Mouse (Mus musculus): ENCODE results near the gene Slc35e3.

Gene Slc35e3

GRCm38 (mm10) chr10:117695605-117696004 is 50.6 kb downstream of the Slc35e3 start:
- no peak for DNase-seq

- no peak for DNase-seq
Observed at GRCm38 (mm10) chr10:117695027-117695426, 51.1 kb downstream of the Slc35e3 start.

- DNase-seq: no peak
Observed at GRCm38 (mm10) chr10:117694255-117694953, 51.8 kb downstream of the Slc35e3 start.

- DNase-seq: no peak
Observed at GRCm38 (mm10) chr10:117692953-117693352, 53.2 kb downstream of the Slc35e3 start.

- DNase-seq: no peak
Observed at GRCm38 (mm10) chr10:117692173-117692572, 54.0 kb downstream of the Slc35e3 start.

GRCm38 (mm10) chr10:117691389-117691968 is 54.7 kb downstream of the Slc35e3 start:
- no peak for DNase-seq

- DNase-seq: no peak
Observed at GRCm38 (mm10) chr10:117690770-117691296, 55.3 kb downstream of the Slc35e3 start.

GRCm38 (mm10) chr10:117690101-117690352 is 56.1 kb downstream of the Slc35e3 start:
- no peak for DNase-seq

- no peak for DNase-seq
Observed at GRCm38 (mm10) chr10:117689297-117690100, 56.7 kb downstream of the Slc35e3 start.

GRCm38 (mm10) chr10:117688204-117689151 is 57.7 kb downstream of the Slc35e3 start:
- peak; percentile 32 for DNase-seq

GRCm38 (mm10) chr10:117687577-117687976 is 58.6 kb downstream of the Slc35e3 start:
- DNase-seq: no peak

GRCm38 (mm10) chr10:117687018-117687417 is 59.1 kb downstream of the Slc35e3 start:
- DNase-seq: no peak

GRCm38 (mm10) chr10:117685849-117686591 is 60.1 kb downstream of the Slc35e3 start:
- no peak for DNase-seq

- no peak for DNase-seq
Observed at GRCm38 (mm10) chr10:117685171-117685848, 60.9 kb downstream of the Slc35e3 start.

GRCm38 (mm10) chr10:117684298-117685170 is 61.6 kb downstream of the Slc35e3 start:
- DNase-seq: no peak

GRCm38 (mm10) chr10:117683734-117684037 is 62.5 kb downstream of the Slc35e3 start:
- DNase-seq: no peak

Data from right cerebral cortex, postnatal 14 days (tissue).